Mouse (Mus musculus): ENCODE measurements around the gene Tie1.
"Not testable (repeated sequence)": the region's sequence is repeated elsewhere in the genome, so short reads cannot be mapped to it uniquely, and the experiment has no call there.

Tie1 gene

GRCm38 (mm10) chr4:118489717-118490132, at the start of gene Tie1:
Tie1 (minus strand) TSS chr4:118490061.
- DNase-seq (ENCODE audit: low read depth, low spot score): no peak

DNA sequence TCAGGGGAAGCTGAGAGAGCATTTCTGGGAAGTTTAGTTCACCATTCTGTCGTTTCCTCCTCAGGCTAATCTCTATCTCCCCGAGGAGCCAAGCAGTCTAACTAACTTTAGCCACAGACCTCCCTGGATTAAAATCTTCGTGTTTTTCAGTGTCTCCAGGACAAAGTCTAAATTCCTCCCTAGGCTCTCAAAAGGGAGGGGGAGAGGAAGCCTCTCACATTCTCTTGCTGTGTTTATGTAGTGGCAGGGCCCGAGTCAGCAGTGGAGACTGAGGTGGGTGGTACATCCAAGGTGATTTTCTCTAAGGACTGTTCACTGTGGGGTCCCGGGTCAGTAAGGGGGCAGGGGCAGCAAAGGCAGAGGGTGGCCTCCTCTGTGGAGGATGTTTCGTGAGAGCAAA, 47.9 kb upstream of the Tie1 start:
- DNase-seq (ENCODE audit: low read depth, low spot score): no peak

- DNase-seq (ENCODE audit: low read depth, low spot score): no peak
Measured at GRCm38 (mm10) chr4:118535610-118536009, 45.7 kb upstream of the Tie1 start.

- no peak for DNase-seq (ENCODE audit: low read depth, low spot score)
Measured at GRCm38 (mm10) chr4:118533605-118534004, 43.7 kb upstream of the Tie1 start.

GRCm38 (mm10) chr4:118533156-118533555, 43.3 kb upstream of the Tie1 start:
- no peak for DNase-seq (ENCODE audit: low read depth, low spot score)

- no peak for DNase-seq (ENCODE audit: low read depth, low spot score)
Measured at GRCm38 (mm10) chr4:118532663-118533062, 42.8 kb upstream of the Tie1 start.

DNA sequence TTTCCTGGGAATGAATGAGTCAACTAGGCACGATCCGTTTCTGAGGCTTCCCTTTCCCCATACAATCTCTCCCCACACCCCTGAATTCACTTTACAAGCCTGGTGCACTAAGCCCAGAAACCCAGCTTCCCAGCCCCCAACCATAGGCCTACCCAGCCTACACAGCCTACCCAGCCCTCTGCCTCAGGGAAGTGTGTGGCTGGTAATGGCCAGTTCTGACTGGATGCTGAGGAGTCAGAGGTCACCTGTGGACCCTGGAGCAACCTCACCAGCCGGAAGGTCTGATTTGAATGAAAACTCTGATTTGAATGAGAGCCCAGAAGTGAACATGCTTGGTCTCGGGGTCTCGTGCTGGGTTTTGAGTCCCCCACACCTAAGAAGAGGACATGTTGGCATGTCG, 37.9 kb upstream of the Tie1 start:
- no peak for DNase-seq (ENCODE audit: low read depth, low spot score)

DNA sequence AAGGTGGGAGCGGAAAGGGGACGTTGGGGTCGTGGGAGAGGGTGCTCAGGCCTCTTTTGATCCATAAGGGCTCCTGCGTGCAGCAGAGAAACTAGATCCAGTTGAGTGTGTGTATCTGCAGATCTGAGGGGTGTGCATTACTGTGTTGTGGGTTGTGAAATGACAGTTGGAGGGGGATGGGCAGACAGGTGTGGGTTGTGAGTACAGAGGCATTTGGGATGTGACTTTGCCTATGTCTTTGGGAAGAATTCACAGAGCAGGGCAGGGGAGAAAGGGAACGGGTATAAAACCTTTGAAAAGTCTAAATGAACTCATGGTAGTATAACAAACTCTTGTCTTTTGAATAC, 37.4 kb upstream of the Tie1 start:
- no peak for DNase-seq (ENCODE audit: low read depth, low spot score)

- no peak for DNase-seq (ENCODE audit: low read depth, low spot score)
Measured at GRCm38 (mm10) chr4:118526408-118527334, 36.8 kb upstream of the Tie1 start, which contains the start of gene 2610528J11Rik. 2610528J11Rik (plus strand) TSS chr4:118526999.

DNA sequence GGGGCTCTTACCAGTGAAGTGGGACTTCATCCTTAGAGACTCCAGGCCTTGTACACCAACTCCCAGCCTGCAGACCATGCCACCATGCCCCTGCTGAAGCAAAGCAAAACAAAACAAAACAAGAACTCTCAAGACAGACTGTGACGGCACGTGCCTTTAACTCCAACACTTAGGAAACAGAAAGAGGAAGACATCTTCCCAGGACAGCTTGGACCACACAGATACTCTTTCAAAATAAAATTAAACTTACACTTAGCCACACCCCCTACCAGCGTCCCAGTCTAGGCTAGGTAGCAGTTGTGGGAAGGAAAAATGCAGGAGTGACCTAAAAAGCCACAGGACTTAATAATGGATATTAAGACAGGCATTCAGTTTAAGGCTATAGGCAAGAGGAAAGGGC, 35.9 kb upstream of the Tie1 start:
- DNase-seq (ENCODE audit: low read depth, low spot score): no peak

- DNase-seq (ENCODE audit: low read depth, low spot score): no peak
Measured at GRCm38 (mm10) chr4:118523976-118524375, 34.1 kb upstream of the Tie1 start.

- DNase-seq (ENCODE audit: low read depth, low spot score): no peak
Measured at GRCm38 (mm10) chr4:118522248-118522647, 32.4 kb upstream of the Tie1 start.

GRCm38 (mm10) chr4:118518208-118518607, 28.3 kb upstream of the Tie1 start:
- no peak for DNase-seq (ENCODE audit: low read depth, low spot score)

DNA sequence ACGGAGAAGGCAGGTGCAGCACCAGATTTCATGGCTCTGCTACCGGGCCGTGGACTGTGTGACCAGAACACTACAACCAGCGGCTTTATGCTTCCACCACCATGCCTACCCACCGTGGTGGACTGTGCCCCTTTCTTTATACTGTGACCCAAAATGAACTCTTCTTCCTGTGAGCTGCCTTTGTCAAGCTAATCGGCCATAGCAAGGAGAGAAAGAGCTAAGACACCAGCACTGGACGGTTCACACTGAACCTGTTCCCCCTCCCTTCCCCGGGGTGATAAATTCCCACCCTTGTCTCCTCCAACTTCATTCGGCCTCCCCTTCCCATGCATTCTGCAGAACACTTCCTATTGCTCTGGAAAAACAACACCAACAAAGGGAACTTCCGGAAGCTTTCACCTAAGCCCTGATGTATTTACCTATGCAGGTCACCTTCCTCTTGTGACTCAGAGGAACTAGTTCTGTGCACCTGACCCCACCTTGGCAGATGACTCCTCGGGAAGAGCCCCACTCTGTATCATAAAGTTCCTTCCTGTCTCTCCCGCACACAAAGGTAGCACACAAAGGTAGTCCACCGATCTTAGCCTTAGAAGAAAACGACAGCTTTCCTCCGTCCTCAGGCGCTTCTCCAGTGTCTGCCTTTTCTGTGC, 27.8 kb upstream of the Tie1 start:
- DNase-seq (ENCODE audit: low read depth, low spot score): no peak

- DNase-seq (ENCODE audit: low read depth, low spot score): no peak
Measured at GRCm38 (mm10) chr4:118516699-118517496, 27.0 kb upstream of the Tie1 start.

GRCm38 (mm10) chr4:118509050-118509449, 19.2 kb upstream of the Tie1 start:
- DNase-seq (ENCODE audit: low read depth, low spot score): no peak

DNA sequence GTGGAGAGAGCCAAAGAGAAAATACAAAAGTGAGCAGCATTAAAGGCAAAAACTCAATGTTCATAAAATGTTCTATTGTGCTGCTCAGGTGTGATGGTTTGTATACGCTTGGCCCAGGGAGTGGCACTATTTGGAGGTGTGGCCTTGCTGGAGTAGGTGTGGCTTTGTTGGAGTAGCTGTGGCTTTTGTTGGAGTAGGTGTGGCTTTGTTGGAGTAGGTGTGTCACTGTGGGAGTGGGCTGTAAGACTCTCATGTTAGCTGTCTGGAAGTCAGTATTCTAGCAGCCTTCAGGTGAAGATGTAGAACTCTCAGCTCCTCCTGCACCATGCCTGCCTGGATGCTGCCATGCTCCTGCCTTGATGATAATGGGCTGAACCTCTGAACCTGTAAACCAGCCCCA, 17.3 kb upstream of the Tie1 start:
- DNase-seq (ENCODE audit: low read depth, low spot score): not testable (repeated sequence)

DNA sequence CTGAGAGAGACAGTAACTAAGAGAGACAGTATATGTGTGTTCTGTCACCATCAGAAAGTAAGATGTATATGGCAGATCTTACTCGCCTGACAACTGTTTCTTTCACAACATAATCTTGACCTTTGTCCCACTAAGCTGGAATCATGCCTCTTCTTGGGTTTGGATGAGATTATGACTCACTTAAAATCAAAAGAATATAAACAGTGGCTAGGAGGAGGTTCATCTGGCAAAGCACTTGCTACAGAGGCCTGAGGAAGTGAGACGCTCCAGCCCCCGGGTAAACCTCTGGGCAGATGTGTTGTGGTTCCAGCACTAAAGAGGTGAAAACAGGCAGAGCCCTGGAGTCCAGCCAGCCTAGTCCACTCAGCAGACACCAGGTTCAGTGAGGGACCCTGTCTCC, 15.7 kb upstream of the Tie1 start:
- DNase-seq (ENCODE audit: low read depth, low spot score): no peak

- DNase-seq (ENCODE audit: low read depth, low spot score): no peak
Measured at GRCm38 (mm10) chr4:118500792-118501191, 10.9 kb upstream of the Tie1 start.

DNA sequence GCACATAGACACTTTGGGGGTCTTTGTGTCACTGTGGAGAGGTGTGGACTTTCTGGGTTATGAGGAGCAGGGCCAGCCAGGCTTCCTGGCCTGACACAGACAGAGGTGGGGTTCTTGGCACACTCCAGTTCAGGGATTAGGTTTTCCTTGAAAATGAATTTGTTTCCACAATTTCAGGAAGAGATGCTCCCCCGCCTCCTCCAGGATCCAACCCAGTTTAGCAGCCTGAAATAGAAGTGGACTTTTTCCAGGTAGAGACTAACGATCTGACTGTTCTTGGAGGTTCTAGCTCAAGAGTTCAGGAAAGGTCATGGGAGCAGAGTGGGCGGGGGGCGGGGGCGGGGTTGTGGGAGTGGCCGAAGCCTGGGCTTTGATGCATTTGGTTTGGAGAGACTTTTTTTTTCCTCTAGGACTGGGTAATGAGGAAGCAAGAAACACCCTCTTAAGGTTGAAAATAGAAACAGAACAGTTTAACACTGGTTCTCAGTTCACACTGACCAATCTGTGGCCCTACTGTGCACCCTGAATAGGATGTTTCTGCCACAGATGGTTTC, 10.4 kb upstream of the Tie1 start:
- no peak for DNase-seq (ENCODE audit: low read depth, low spot score)

DNA sequence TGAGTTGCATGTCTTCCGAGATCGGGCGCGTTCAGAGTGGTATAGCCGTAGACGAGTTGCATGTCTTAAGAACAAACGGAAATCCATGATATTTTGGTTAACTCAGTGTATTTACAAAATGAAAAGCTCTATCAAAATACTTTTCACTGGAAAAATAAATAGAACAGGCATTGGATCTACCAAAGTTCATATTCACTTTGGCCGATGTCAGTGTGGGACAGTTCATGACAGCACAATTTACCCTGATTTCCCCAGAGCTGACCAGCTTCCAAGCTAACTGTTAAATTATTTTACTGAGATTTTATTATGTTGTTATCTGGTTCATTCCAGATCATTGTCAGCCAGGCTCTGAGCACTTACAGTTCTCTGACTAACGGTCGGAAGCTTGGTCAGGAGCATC, 600 bp upstream of the Tie1 start:
- DNase-seq (ENCODE audit: low read depth, low spot score): no peak

All from WW6 (cell line).